Mouse (Mus musculus) C2C12 (cell line): ENCODE results near the gene Tcap. TPM values are rescaled to one million over a fixed set of nuclear protein-coding genes. Genes with fewer than 3 reads are reported as not detected.

ENCODE experiments used
- H3K27me3 ChIP-seq: one replicate; pipeline ENCODE4 v1.6.1; 2011; ENCODE audit not compliant: control insufficient read depth, insufficient read depth, insufficient read length
- H3K36me3 ChIP-seq: one replicate; pipeline ENCODE4 v1.6.1; 2011; ENCODE audit not compliant: control insufficient read depth, insufficient read depth
- H3K4me3 ChIP-seq: one replicate; pipeline ENCODE4 v1.5.1; 2011; ENCODE audit warnings: mild to moderate bottlenecking, control low read depth; ENCODE audit not compliant: poor library complexity, insufficient read depth, severe bottlenecking
- H3K79me2 ChIP-seq: one replicate; pipeline ENCODE4 v1.6.1; 2011; ENCODE audit not compliant: control insufficient read depth, insufficient read depth
- H3K79me3 ChIP-seq: one replicate; pipeline ENCODE4 v1.6.1; 2011; ENCODE audit warnings: low read depth, control low read depth
- H3ac ChIP-seq: one replicate; pipeline ENCODE3; 2011; ENCODE audit warnings: low read depth; ENCODE audit not compliant: control insufficient read depth, insufficient read length
- CEBPB ChIP-seq: IDR thresholded peaks from one replicate; pipeline ENCODE4 v1.6.1; 2011; ENCODE audit warnings: low read depth, mild to moderate bottlenecking, control low read depth, moderate library complexity
- CTCF ChIP-seq: IDR thresholded peaks from one replicate; pipeline ENCODE4 v1.5.1; 2011; ENCODE audit not compliant: control insufficient read depth, insufficient read depth, insufficient read length
- FOSL1 ChIP-seq: IDR thresholded peaks from one replicate; pipeline ENCODE4 v1.8.0; 2011; ENCODE audit warnings: mild to moderate bottlenecking, low read length; ENCODE audit not compliant: poor library complexity, insufficient read depth, severe bottlenecking
- MAX ChIP-seq: IDR thresholded peaks from one replicate; pipeline ENCODE4 v1.6.1; 2011; ENCODE audit warnings: mild to moderate bottlenecking, control low read depth
- MYOD1 ChIP-seq: IDR thresholded peaks from one replicate; pipeline ENCODE4 v1.6.1; 2011; ENCODE audit warnings: low read depth; ENCODE audit not compliant: control insufficient read depth, insufficient read length
- MYOG ChIP-seq: IDR thresholded peaks from one replicate; pipeline ENCODE4 v1.6.1; 2011; ENCODE audit not compliant: control insufficient read depth, insufficient read length; ENCODE audit errors: extremely low read depth
- USF1 ChIP-seq: IDR thresholded peaks from one replicate; pipeline ENCODE4 v1.6.1; 2011; ENCODE audit warnings: low read depth, mild to moderate bottlenecking, control low read depth, moderate library complexity
- polyA plus RNA-seq: library from polyadenylated mRNA; unstranded; fragments of >200 nt; fragmentation: generic; extraction: Trizol; gene quantifications from one replicate; pipeline ENCODE4 v1.2.1, GENCODE M21; 2012; ENCODE audit warnings: missing spikeins

Gene Tcap
- polyA plus RNA-seq, 1 experiment, result 0.13 TPM

- H3K36me3 ChIP-seq, result peaks cover 9% of the 10 kb centered on the region
- H3K27me3 ChIP-seq, result no peaks in the 10 kb centered on the region
- TF ChIP-seq MAX (no peak), MYOD1 (no peak), MYOG (no peak), USF1 (no peak), CEBPB (no peak), FOSL1 (no peak), CTCF (no peak)
- no peak overlapping the region for H3ac ChIP-seq
- peaks cover 20% of the 10 kb centered on the region for H3K79me3 ChIP-seq
- no peak overlapping the region for H3K4me3 ChIP-seq
- H3K79me2 ChIP-seq, result peaks cover 47% of the 10 kb centered on the region
Observed at GRCm38 (mm10) chr11:98417074-98417473, 33.5 kb downstream of the Tcap start.

GRCm38 (mm10) chr11:98418273-98418672 is 34.7 kb downstream of the Tcap start:
- no peak overlapping the region for H3ac ChIP-seq
- peaks cover 17% of the 10 kb centered on the region for H3K79me3 ChIP-seq
- TF ChIP-seq FOSL1, result no peak
- TF ChIP-seq MAX, result no peak
- TF ChIP-seq CEBPB, result no peak
- no peak for TF ChIP-seq USF1
- TF ChIP-seq MYOG, result no peak
- TF ChIP-seq MYOD1, result no peak
- no peak for TF ChIP-seq CTCF
- no peaks in the 10 kb centered on the region for H3K27me3 ChIP-seq
- H3K4me3 ChIP-seq, result no peak overlapping the region
- peaks cover 16% of the 10 kb centered on the region for H3K36me3 ChIP-seq
- peaks cover 39% of the 10 kb centered on the region for H3K79me2 ChIP-seq

- Histone ChIP-seq H3K27me3 (no peaks in the 10 kb centered on the region), H3K79me2 (peaks cover 31% of the 10 kb centered on the region), H3ac (no peak overlapping the region), H3K36me3 (peaks cover 17% of the 10 kb centered on the region), H3K79me3 (peaks cover 17% of the 10 kb centered on the region), H3K4me3 (no peak overlapping the region)
- TF ChIP-seq MYOG, result no peak
- TF ChIP-seq MAX, result no peak
- TF ChIP-seq FOSL1, result no peak
- no peak for TF ChIP-seq MYOD1
- no peak for TF ChIP-seq CTCF
- TF ChIP-seq USF1, result no peak
- no peak for TF ChIP-seq CEBPB
Observed at GRCm38 (mm10) chr11:98418939-98419547, 35.4 kb downstream of the Tcap start.

DNA sequence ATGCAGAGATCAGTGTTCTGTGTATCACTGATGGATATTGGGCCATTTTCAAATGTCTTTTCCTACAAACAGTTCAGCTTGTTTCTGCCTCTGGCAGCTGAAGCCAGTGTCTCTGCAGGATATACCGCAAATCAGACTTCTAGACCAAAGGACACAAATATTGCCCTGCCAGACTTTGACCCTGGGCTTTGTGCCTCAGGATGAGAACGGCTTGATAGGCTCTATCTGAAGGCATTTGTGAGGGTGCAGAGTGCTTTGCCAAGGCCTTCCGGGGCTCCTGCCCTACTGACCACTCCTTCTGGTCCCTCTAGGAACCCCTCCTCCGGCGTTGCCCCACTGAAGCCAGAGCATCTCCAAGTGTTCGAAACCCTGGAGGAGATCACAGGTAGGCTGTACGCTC is 43.0 kb downstream of the Tcap start:
- Histone ChIP-seq H3K79me3 (no peaks in the 10 kb centered on the region), H3K36me3 (peaks cover 42% of the 10 kb centered on the region), H3ac (no peak overlapping the region), H3K27me3 (no peaks in the 10 kb centered on the region), H3K79me2 (no peaks in the 10 kb centered on the region), H3K4me3 (no peak overlapping the region)
- no peak for TF ChIP-seq MYOD1
- no peak for TF ChIP-seq CEBPB
- no peak for TF ChIP-seq FOSL1
- no peak for TF ChIP-seq MAX
- TF ChIP-seq CTCF, result no peak
- no peak for TF ChIP-seq MYOG
- TF ChIP-seq USF1, result no peak

- TF ChIP-seq CTCF (no peak), CEBPB (no peak), MYOG (no peak), FOSL1 (no peak), MAX (no peak), MYOD1 (no peak), USF1 (no peak)
- no peaks in the 10 kb centered on the region for H3K27me3 ChIP-seq
- H3K36me3 ChIP-seq, result peaks cover 46% of the 10 kb centered on the region
- no peaks in the 10 kb centered on the region for H3K79me2 ChIP-seq
- H3K79me3 ChIP-seq, result no peaks in the 10 kb centered on the region
- no peak overlapping the region for H3ac ChIP-seq
- no peak overlapping the region for H3K4me3 ChIP-seq
Observed at GRCm38 (mm10) chr11:98428436-98428835, 44.8 kb downstream of the Tcap start.
